Mouse (Mus musculus) MEL (cell line): ENCODE data around the gene Rab21. TPM values are rescaled to one million over a fixed set of nuclear protein-coding genes. Genes with fewer than 3 reads are reported as not detected.
A peak's percentile ranks its signal among the peaks of the same experiment; 100 is the strongest.

Experiments
- DNase-seq: peaks from one replicate; pipeline ENCODE4 v3.0.0; 2011; ENCODE audit warnings: low read depth, low spot score
- H3K27ac ChIP-seq: 2 replicates; pipeline ENCODE4 v1.5.1; 2012; ENCODE audit warnings: low read depth, mild to moderate bottlenecking, control low read depth, low read length, moderate library complexity; ENCODE audit not compliant: control insufficient read depth
- H3K27me3 ChIP-seq, 2 experiments: fragments of 150-350 bp in 1 of 2; sonication (generic) in 1 of 2; 2 replicates each; pipeline ENCODE4 v1.6.1; 2012; ENCODE audit warnings: low read length in 2 of 2, mild to moderate bottlenecking in 2 of 2, improper control_type of control experiment in 1 of 2, moderate library complexity in 1 of 2; ENCODE audit not compliant: insufficient read depth in 2 of 2, control insufficient read depth in 1 of 2
- H3K36me3 ChIP-seq, 2 experiments: 2 replicates each; pipeline ENCODE4 v1.6.1; 2012 to 2014; ENCODE audit warnings: low read length in 2 of 2, improper control_type of control experiment in 1 of 2, inconsistent platforms in 1 of 2, mild to moderate bottlenecking in 1 of 2; ENCODE audit not compliant: insufficient read depth in 2 of 2, control insufficient read depth in 1 of 2
- H3K4me1 ChIP-seq, 2 experiments: fragments of 150-350 bp in 1 of 2; sonication (generic) in 1 of 2; 2 replicates each; pipeline ENCODE4 v1.6.1; 2012; ENCODE audit warnings: low read length in 2 of 2, improper control_type of control experiment in 1 of 2, mild to moderate bottlenecking in 1 of 2; ENCODE audit not compliant: insufficient read depth in 2 of 2, control insufficient read depth in 1 of 2
- H3K4me3 ChIP-seq, 2 experiments: fragments of 150-350 bp in 1 of 2; sonication (generic) in 1 of 2; 2 replicates each; pipeline ENCODE4 v1.5.1; 2012; ENCODE audit warnings: low read depth in 2 of 2, low read length in 2 of 2, mild to moderate bottlenecking in 2 of 2, moderate library complexity in 2 of 2, control low read depth in 1 of 2, improper control_type of control experiment in 1 of 2; ENCODE audit not compliant: control insufficient read depth in 1 of 2, insufficient read depth in 1 of 2
- H3K79me2 ChIP-seq: 2 replicates; pipeline ENCODE4 v1.6.1; 2012; ENCODE audit warnings: mild to moderate bottlenecking, low read length, moderate library complexity; ENCODE audit not compliant: control insufficient read depth, poor library complexity, insufficient read depth
- H3K9ac ChIP-seq: 2 replicates; pipeline ENCODE4 v1.6.1; 2012; ENCODE audit warnings: low read depth, mild to moderate bottlenecking, control low read depth, low read length, moderate library complexity; ENCODE audit not compliant: control insufficient read depth, poor library complexity, severe bottlenecking
- H3K9me3 ChIP-seq: fragments of 150-350 bp; sonication (generic); replicated peaks from 2 replicates; pipeline ENCODE4 v1.6.1; 2012; ENCODE audit warnings: mild to moderate bottlenecking, low read length, improper control_type of control experiment, moderate library complexity; ENCODE audit not compliant: insufficient read depth
- BHLHE40 ChIP-seq: IDR thresholded peaks from 2 replicates; pipeline ENCODE4 v1.6.1; 2012; ENCODE audit warnings: low read depth, mild to moderate bottlenecking, inconsistent platforms, low read length, improper control_type of control experiment, borderline replicate concordance
- CTCF ChIP-seq, 3 experiments: IDR thresholded peaks in 2 of 3; conservative IDR thresholded peaks in 1 of 3; 2 replicates each; pipeline ENCODE4 v1.5.1; 2011 to 2012; ENCODE audit warnings: low read length in 3 of 3, low read depth in 2 of 3, mild to moderate bottlenecking in 2 of 3, improper control_type of control experiment in 1 of 3, inconsistent platforms in 1 of 3, mixed read lengths in 1 of 3, moderate library complexity in 1 of 3; ENCODE audit not compliant: control insufficient read depth in 1 of 3, insufficient read depth in 1 of 3, poor library complexity in 1 of 3, severe bottlenecking in 1 of 3
- EP300 ChIP-seq, 2 experiments: IDR thresholded peaks; 2 replicates each; pipeline ENCODE4 v1.6.1; 2011; ENCODE audit warnings: improper control_type of control experiment in 2 of 2, low read length in 2 of 2, low read depth in 1 of 2, mild to moderate bottlenecking in 1 of 2
- ETS1 ChIP-seq: IDR thresholded peaks from 2 replicates; pipeline ENCODE4 v1.6.1; 2012; ENCODE audit warnings: low read depth, mild to moderate bottlenecking, inconsistent platforms, low read length, improper control_type of control experiment, moderate library complexity
- GABPA ChIP-seq: IDR thresholded peaks from 2 replicates; pipeline ENCODE4 v1.6.1; 2012; ENCODE audit warnings: low read depth, mild to moderate bottlenecking, inconsistent platforms, low read length, improper control_type of control experiment, moderate library complexity
- GATA1 ChIP-seq: IDR thresholded peaks from 2 replicates; pipeline ENCODE4 v1.6.1; 2011; ENCODE audit warnings: low read depth, low read length, improper control_type of control experiment
- JUND ChIP-seq: IDR thresholded peaks from 2 replicates; pipeline ENCODE4 v1.6.1; 2011; ENCODE audit warnings: low read depth, mild to moderate bottlenecking, improper control_type of control experiment, low read length
- MAFK ChIP-seq: IDR thresholded peaks from 2 replicates; pipeline ENCODE4 v1.6.1; 2011; ENCODE audit warnings: low read depth, mild to moderate bottlenecking, low read length, improper control_type of control experiment, borderline replicate concordance
- MAX ChIP-seq: IDR thresholded peaks from 2 replicates; pipeline ENCODE4 v1.6.1; 2011; ENCODE audit warnings: low read length, improper control_type of control experiment
- MXI1 ChIP-seq: IDR thresholded peaks from 2 replicates; pipeline ENCODE4 v1.6.1; 2011; ENCODE audit warnings: mild to moderate bottlenecking, low read depth, low read length, improper control_type of control experiment
- MYC ChIP-seq: IDR thresholded peaks from 2 replicates; pipeline ENCODE4 v1.6.1; 2011; ENCODE audit warnings: low read depth, mild to moderate bottlenecking, low read length, improper control_type of control experiment, moderate library complexity
- NELFE ChIP-seq: IDR thresholded peaks from 2 replicates; pipeline ENCODE4 v1.6.1; 2011; ENCODE audit warnings: low read depth, low read length, improper control_type of control experiment
- NRF1 ChIP-seq: IDR thresholded peaks from 2 replicates; pipeline ENCODE4 v1.6.1; 2014; ENCODE audit warnings: low read depth, mild to moderate bottlenecking, inconsistent platforms, low read length, improper control_type of control experiment, moderate library complexity; ENCODE audit not compliant: poor library complexity, insufficient read depth, severe bottlenecking
- POLR2A ChIP-seq, 2 experiments: IDR thresholded peaks; 2 replicates each; pipeline ENCODE4 v1.6.1; 2011 to 2012; ENCODE audit warnings: low read length in 2 of 2, mild to moderate bottlenecking in 2 of 2, control low read depth in 1 of 2, improper control_type of control experiment in 1 of 2, low read depth in 1 of 2, moderate library complexity in 1 of 2; ENCODE audit not compliant: control insufficient read depth in 1 of 2, insufficient read depth in 1 of 2, poor library complexity in 1 of 2
- SIN3A ChIP-seq: IDR thresholded peaks from 2 replicates; pipeline ENCODE4 v1.6.1; 2012; ENCODE audit warnings: low read length, improper control_type of control experiment, inconsistent platforms
- TBP ChIP-seq: IDR thresholded peaks from 2 replicates; pipeline ENCODE4 v1.8.0; 2011; ENCODE audit warnings: low read depth, low read length, improper control_type of control experiment
- USF1 ChIP-seq: IDR thresholded peaks from 2 replicates; pipeline ENCODE4 v1.6.1; 2014; ENCODE audit warnings: low read depth, mild to moderate bottlenecking, inconsistent platforms, low read length, improper control_type of control experiment, moderate library complexity
- ZC3H11A ChIP-seq: IDR thresholded peaks from 2 replicates; pipeline ENCODE4 v1.6.1; 2012; ENCODE audit warnings: low read depth, mild to moderate bottlenecking, inconsistent platforms, low read length, improper control_type of control experiment
- ZNF384 ChIP-seq: IDR thresholded peaks from 2 replicates; pipeline ENCODE4 v1.6.1; 2012; ENCODE audit warnings: low read depth, mild to moderate bottlenecking, inconsistent platforms, low read length, improper control_type of control experiment
- polyA plus RNA-seq, 2 experiments: library from polyadenylated mRNA; stranded (reverse) in 1 of 2; unstranded in 1 of 2; fragments of >175 nt in 1 of 2; fragments of >200 nt in 1 of 2; gene quantifications; 2 replicates each; pipeline versions ENCODE4 v1.2.1 to v1.2.4; 2012; ENCODE audit warnings: low replicate concordance in 2 of 2, low read depth in 1 of 2; ENCODE audit not compliant: insufficient read length in 2 of 2, insufficient read depth in 1 of 2, missing spikeins in 1 of 2
- total RNA-seq: library from RNA; depleted of rRNA; stranded (reverse); fragments of 300-350 nt; gene quantifications from 2 replicates; pipeline ENCODE4 v1.2.3, GENCODE M21; 2012

Rab21 gene
- total and polyA plus RNA-seq, 3 experiments: 12.9 to 31.5 (median 20.9) TPM

- no peaks in the 10 kb centered on the region for H3K9me3 ChIP-seq
- H3K79me2 ChIP-seq: no peaks in the 10 kb centered on the region; the same call in 1 of the 2 replicates
- peak overlapping the region; percentile 61 to 66 for H3K4me3 ChIP-seq
- H3K27ac ChIP-seq: no peak overlapping the region
- H3K36me3 ChIP-seq: peaks cover 0 to 5% of the 10 kb centered on the region in 2 experiments; a peak in 2 of 4 replicates
- peak; percentile 87 for DNase-seq
- no peaks in the 10 kb centered on the region; a peak in 1 of 4 replicates for H3K4me1 ChIP-seq
- TF ChIP-seq MAX (peak; percentile 32; the same call in 1 of the 2 replicates), NELFE (peak; percentile 69), MAFK (no peak), JUND (no peak), ZNF384 (peak; percentile 69), GABPA (no peak), SIN3A (peak; percentile 22; the same call in 1 of the 2 replicates), TBP (peak; percentile 88), POLR2A (IDR thresholded peaks at IDR 0.05; ENCODE audit: control insufficient read depth in 1 of 2, insufficient read depth in 1 of 2, low read depth in 1 of 2, low read length in 2 of 2, poor library complexity in 1 of 2) (peak in 1 of 2 experiments; percentile 88; a peak in 2 of 4 replicates), MYC (peak; percentile 70)
- peaks cover 2 to 3% of the 10 kb centered on the region in 2 experiments; a peak in 3 of 4 replicates for H3K27me3 ChIP-seq
- peak overlapping the region; percentile 74 for H3K9ac ChIP-seq
Observed at GRCm38 (mm10) chr10:115271649-115272048, 43.7 kb downstream of the Rab21 start.

GRCm38 (mm10) chr10:115270612-115271390, 44.6 kb downstream of the Rab21 start:
- Histone ChIP-seq H3K9ac (peak overlapping the region; percentile 74), H3K27ac (peak overlapping the region; percentile 55), H3K9me3 (no peaks in the 10 kb centered on the region), H3K79me2 (no peaks in the 10 kb centered on the region; the same call in 1 of the 2 replicates), H3K27me3 (peaks cover 2 to 4% of the 10 kb centered on the region in 2 experiments; a peak in 3 of 4 replicates), H3K4me3 (peak overlapping the region; percentile 61 to 66), H3K4me1 (no peaks in the 10 kb centered on the region; a peak in 1 of 4 replicates), H3K36me3 (peaks cover 0 to 5% of the 10 kb centered on the region in 2 experiments; a peak in 2 of 4 replicates)
- TF ChIP-seq NELFE (no peak), ZNF384 (peak; percentile 74), TBP (0 out of 2 replicates have a peak, but pooled peaks have one; percentile 14), USF1 (peak; percentile 62; the same call in 1 of the 2 replicates), MYC (peak; percentile 88), EP300 (IDR thresholded peaks at IDR 0.05; ENCODE audit: low read depth in 1 of 2, low read length in 2 of 2) (peak; percentile 7 to 30; a peak in 2 of 4 replicates), MAX (peak; percentile 95), MXI1 (peak; percentile 59; the same call in 1 of the 2 replicates), GATA1 (peak; percentile 54; the same call in 1 of the 2 replicates), NRF1 (peak; percentile 51; the same call in 1 of the 2 replicates), ZC3H11A (no peak), ETS1 (no peak), CTCF (IDR thresholded peaks at IDR 0.05 in 2 of 3, conservative IDR thresholded peaks at IDR 0.05 in 1 of 3; ENCODE audit: control insufficient read depth in 1 of 3, insufficient read depth in 1 of 3, low read depth in 2 of 3, low read length in 3 of 3, poor library complexity in 1 of 3, severe bottlenecking in 1 of 3) (no peak), BHLHE40 (no peak)
- peak; percentile 50 for DNase-seq
